Mouse (Mus musculus) intestine, embryonic 14.5 days (tissue): Measurements from ENCODE around the gene Ovgp1. TPM values are rescaled to one million over a fixed set of nuclear protein-coding genes. Genes with fewer than 3 reads are reported as not detected.

Source experiments
- ATAC-seq: fragments of 200-750 bp; cut with Nextera tagmentation; replicated peaks from 2 replicates; pipeline ENCODE4 v1.8.0; 2017; ENCODE audit warnings: low read depth, moderate number of reproducible peaks, moderate TSS enrichment, moderate library complexity; ENCODE audit not compliant: low FRiP score, low TSS enrichment
- DNase-seq: peaks from one replicate; pipeline ENCODE4 v3.0.0-alpha.2; 2018; ENCODE audit warnings: low spot score
- H3K27ac ChIP-seq: fragments of 300-500 bp; sonication (generic); 2 replicates; pipeline ENCODE4 v1.5.1; 2014; ENCODE audit warnings: low read depth, mild to moderate bottlenecking, control low read depth
- H3K27me3 ChIP-seq: fragments of 300-500 bp; sonication (generic); replicated peaks from 2 replicates; pipeline ENCODE4 v1.6.1; 2014; ENCODE audit warnings: low read length, control low read depth; ENCODE audit not compliant: control insufficient read depth, insufficient read depth
- H3K36me3 ChIP-seq: fragments of 300-500 bp; sonication (generic); 2 replicates; pipeline ENCODE4 v1.6.1; 2014; ENCODE audit warnings: low read length, control low read depth; ENCODE audit not compliant: control insufficient read depth, insufficient read depth
- H3K4me1 ChIP-seq: fragments of 300-500 bp; sonication (generic); replicated peaks from 2 replicates; pipeline ENCODE4 v1.6.1; 2014; ENCODE audit warnings: low read length, control low read depth, mixed read lengths; ENCODE audit not compliant: control insufficient read depth, insufficient read depth
- H3K4me2 ChIP-seq: fragments of 300-500 bp; sonication (generic); 2 replicates; pipeline ENCODE4 v1.6.1; 2014; ENCODE audit warnings: low read length
- H3K4me3 ChIP-seq: fragments of 300-500 bp; sonication (generic); 2 replicates; pipeline ENCODE4 v1.5.1; 2014; ENCODE audit warnings: low read depth, low read length, control low read depth, mixed read lengths
- H3K9ac ChIP-seq: fragments of 300-500 bp; sonication (generic); 2 replicates; pipeline ENCODE4 v1.6.1; 2014; ENCODE audit warnings: mild to moderate bottlenecking, low read length
- H3K9me3 ChIP-seq: fragments of 300-500 bp; sonication (generic); 2 replicates; pipeline ENCODE4 v1.6.1; 2016; ENCODE audit warnings: low read length, control low read depth; ENCODE audit not compliant: control insufficient read depth
- WGBS: fragments of 180-500 bp; shearing (Covaris S2); extraction: QIAGEN DNeasy Blood & Tissue Kit; methylation state at CpG from one replicate; pipeline ENCODE4 v1.1.7; 2014; 5-methylcytosine and 5-hydroxymethylcytosine counted together
- polyA plus RNA-seq: library from polyadenylated mRNA; unstranded; fragments of >200 nt; fragmentation: Nextera tagmentation; extraction: Ambion mirVana; gene quantifications from 2 replicates; pipeline ENCODE4 v1.2.1, GENCODE M21; 2014

Ovgp1 gene
- polyA plus RNA-seq = 1.1 and 1.8 TPM in 2 replicates

GRCm38 (mm10) chr3:105973411-105973810, at the start of gene Ovgp1:
Ovgp1 (plus strand) TSS chr3:105973711.
- Histone ChIP-seq H3K36me3 (peaks cover 23% of the 10 kb centered on the region), H3K9ac (no peak within 1 kb of the TSS), H3K4me3 (no peak within 1 kb of the TSS), H3K4me1 (no peaks in the 10 kb centered on the region), H3K27ac (no peak within 1 kb of the TSS), H3K4me2 (no peak within 1 kb of the TSS), H3K27me3 (no peaks in the 10 kb centered on the region), H3K9me3 (no peaks in the 10 kb centered on the region)
- no peak for DNase-seq
- 69% methylated on average over 3 of the region's 3 CpGs for WGBS
- no peak for ATAC-seq

GRCm38 (mm10) chr3:105924616-105925015, 48.9 kb upstream of the Ovgp1 start:
- Histone ChIP-seq H3K27me3 (no peaks in the 10 kb centered on the region), H3K36me3 (no peaks in the 10 kb centered on the region), H3K9me3 (no peaks in the 10 kb centered on the region), H3K4me3 (no peak overlapping the region), H3K9ac (no peak overlapping the region), H3K4me2 (no peak overlapping the region), H3K4me1 (no peaks in the 10 kb centered on the region), H3K27ac (no peak overlapping the region)
- ATAC-seq (no peak), DNase-seq (no peak)
- WGBS = 84% methylated on average over 9 of the region's 9 CpGs

GRCm38 (mm10) chr3:105927561-105928194, 45.8 kb upstream of the Ovgp1 start:
- 81% methylated on average over 7 of the region's 7 CpGs for WGBS
- no peaks in the 10 kb centered on the region for H3K36me3 ChIP-seq
- H3K9ac ChIP-seq = no peak overlapping the region
- no peaks in the 10 kb centered on the region for H3K9me3 ChIP-seq
- no peaks in the 10 kb centered on the region for H3K27me3 ChIP-seq
- H3K27ac ChIP-seq = no peak overlapping the region
- DNase-seq (no peak), ATAC-seq (no peak)
- no peak overlapping the region for H3K4me3 ChIP-seq
- H3K4me2 ChIP-seq = no peak overlapping the region
- H3K4me1 ChIP-seq = no peaks in the 10 kb centered on the region

- H3K4me1 ChIP-seq = no peaks in the 10 kb centered on the region
- WGBS = 91% methylated on average over 3 of the region's 3 CpGs
- H3K4me3 ChIP-seq = no peak overlapping the region
- no peaks in the 10 kb centered on the region for H3K9me3 ChIP-seq
- no peaks in the 10 kb centered on the region for H3K27me3 ChIP-seq
- no peak overlapping the region for H3K9ac ChIP-seq
- H3K36me3 ChIP-seq = no peaks in the 10 kb centered on the region
- no peak overlapping the region for H3K4me2 ChIP-seq
- DNase-seq (no peak), ATAC-seq (no peak)
- H3K27ac ChIP-seq = no peak overlapping the region
Measured at GRCm38 (mm10) chr3:105928195-105928569, 45.3 kb upstream of the Ovgp1 start.

GRCm38 (mm10) chr3:105928781-105929180, 44.7 kb upstream of the Ovgp1 start:
- H3K9ac ChIP-seq = no peak overlapping the region
- H3K36me3 ChIP-seq = no peaks in the 10 kb centered on the region
- no peak overlapping the region for H3K4me3 ChIP-seq
- H3K27ac ChIP-seq = no peak overlapping the region
- no peaks in the 10 kb centered on the region for H3K4me1 ChIP-seq
- H3K27me3 ChIP-seq = no peaks in the 10 kb centered on the region
- WGBS = 83% methylated on average over 6 of the region's 6 CpGs
- ATAC-seq = no peak
- no peaks in the 10 kb centered on the region for H3K9me3 ChIP-seq
- H3K4me2 ChIP-seq = no peak overlapping the region
- no peak for DNase-seq

GRCm38 (mm10) chr3:105929821-105930220, 43.7 kb upstream of the Ovgp1 start:
- WGBS = 79% methylated on average over 7 of the region's 7 CpGs

GRCm38 (mm10) chr3:105931095-105931494, 42.4 kb upstream of the Ovgp1 start:
- DNase-seq = no peak
- ATAC-seq = no peak
- Histone ChIP-seq H3K4me1 (no peaks in the 10 kb centered on the region), H3K27ac (no peak overlapping the region), H3K36me3 (no peaks in the 10 kb centered on the region), H3K27me3 (no peaks in the 10 kb centered on the region), H3K9ac (no peak overlapping the region), H3K4me2 (no peak overlapping the region), H3K4me3 (no peak overlapping the region), H3K9me3 (no peaks in the 10 kb centered on the region)
- 85% methylated on average over 2 of the region's 2 CpGs for WGBS

More at GRCm38 (mm10) chr3:105929821-105930220, 43.7 kb upstream of the Ovgp1 start:
- H3K4me1 ChIP-seq = no peaks in the 10 kb centered on the region
- H3K9me3 ChIP-seq = no peaks in the 10 kb centered on the region
- ATAC-seq (no peak), DNase-seq (no peak)
- no peak overlapping the region for H3K27ac ChIP-seq
- no peak overlapping the region for H3K4me2 ChIP-seq
- H3K36me3 ChIP-seq = no peaks in the 10 kb centered on the region
- no peak overlapping the region for H3K4me3 ChIP-seq
- no peaks in the 10 kb centered on the region for H3K27me3 ChIP-seq
- H3K9ac ChIP-seq = no peak overlapping the region

GRCm38 (mm10) chr3:105932240-105933071, 41.1 kb upstream of the Ovgp1 start, which contains the start of gene I830077J02Rik:
I830077J02Rik (minus strand) TSS chr3:105932664.
- H3K36me3 ChIP-seq = no peaks in the 10 kb centered on the region
- H3K4me1 ChIP-seq = no peaks in the 10 kb centered on the region
- ATAC-seq = no peak
- 80% methylated on average over 8 of the region's 8 CpGs for WGBS
- H3K27me3 ChIP-seq = no peaks in the 10 kb centered on the region
- H3K9ac ChIP-seq = no peak within 1 kb of the TSS
- H3K4me3 ChIP-seq = no peak within 1 kb of the TSS
- no peak for DNase-seq
- H3K4me2 ChIP-seq = no peak within 1 kb of the TSS
- H3K27ac ChIP-seq = no peak within 1 kb of the TSS
- no peaks in the 10 kb centered on the region for H3K9me3 ChIP-seq
